Mouse (Mus musculus): ENCODE measurements at regions not wholly inside any gene's neighbourhood (a gene's known extent, or its start where the extent isn't known, plus 50 kb on each side); places are given as distances from the start of the nearest gene placed in this dataset.

DNA sequence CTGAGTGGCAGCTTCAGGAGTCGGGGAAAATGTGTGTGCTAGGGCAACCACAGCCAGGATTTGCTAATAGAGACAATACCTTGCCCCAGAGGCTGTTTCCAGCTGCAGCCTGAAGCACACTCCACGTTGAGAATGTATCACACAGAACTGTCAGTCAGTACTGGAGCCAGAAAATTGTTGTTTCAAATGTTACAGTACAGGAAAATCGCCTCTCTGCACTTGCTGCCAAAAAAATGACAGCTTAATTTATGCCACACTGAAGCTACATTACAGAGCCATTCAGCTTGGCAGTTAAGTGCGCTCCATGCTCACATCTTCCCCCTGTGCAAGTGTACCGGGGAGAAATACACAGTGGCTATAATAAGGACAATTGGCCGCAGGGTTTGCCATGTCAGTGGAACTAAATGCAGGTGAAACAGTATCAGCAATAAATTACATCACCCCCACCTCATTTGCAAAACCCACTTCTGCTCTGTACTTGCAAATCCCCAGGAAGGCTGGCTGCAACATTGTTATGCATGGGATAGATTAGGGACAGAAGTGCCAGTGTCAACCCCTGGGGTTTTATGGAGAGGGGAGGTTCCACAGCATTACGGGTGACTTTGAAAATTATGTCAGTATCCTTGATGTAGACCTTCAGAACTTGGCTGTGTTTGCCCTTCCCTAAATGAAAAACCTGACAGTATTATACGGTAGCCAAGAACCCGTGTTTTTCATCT, 263.3 kb upstream of the Sp4 start:
- no peak for DNase-seq
- no peak overlapping the region for H3K4me3 ChIP-seq (ENCODE audit: control insufficient read depth, insufficient read depth, low read length)
- H3K4me1 ChIP-seq (replicated peaks; ENCODE audit: control insufficient read depth, insufficient read depth, low read length), result no peaks in the 10 kb centered on the region
- 49% methylated on average over 9 of the region's 9 CpGs for WGBS
- H3K27me3 ChIP-seq (ENCODE audit: control insufficient read depth, insufficient read depth, low read length), result no peaks in the 10 kb centered on the region
- TF ChIP-seq POLR2A (IDR thresholded peaks at IDR 0.05; ENCODE audit: control insufficient read depth, extremely low read depth, insufficient read depth, low read length, poor library complexity) (no peak), CTCF (IDR thresholded peaks at IDR 0.05; ENCODE audit: borderline replicate concordance, control insufficient read depth, extremely low read depth, insufficient read depth, low read length, poor library complexity) (no peak)
- no peaks in the 10 kb centered on the region for H3K36me3 ChIP-seq (ENCODE audit: control insufficient read depth, insufficient read depth, low read length)
- no peak overlapping the region for H3K27ac ChIP-seq (ENCODE audit: control insufficient read depth, insufficient read depth, low read length)

- Histone ChIP-seq H3K27ac (ENCODE audit: control insufficient read depth, insufficient read depth, low read length) (no peak overlapping the region), H3K4me3 (ENCODE audit: control insufficient read depth, insufficient read depth, low read length) (no peak overlapping the region), H3K36me3 (ENCODE audit: control insufficient read depth, insufficient read depth, low read length) (no peaks in the 10 kb centered on the region), H3K27me3 (ENCODE audit: control insufficient read depth, insufficient read depth, low read length) (no peaks in the 10 kb centered on the region), H3K4me1 (replicated peaks; ENCODE audit: control insufficient read depth, insufficient read depth, low read length) (no peaks in the 10 kb centered on the region)
- WGBS, result 81% methylated on average over 2 of the region's 2 CpGs
- DNase-seq, result no peak
- TF ChIP-seq POLR2A (IDR thresholded peaks at IDR 0.05; ENCODE audit: control insufficient read depth, extremely low read depth, insufficient read depth, low read length, poor library complexity) (no peak), CTCF (IDR thresholded peaks at IDR 0.05; ENCODE audit: borderline replicate concordance, control insufficient read depth, extremely low read depth, insufficient read depth, low read length, poor library complexity) (no peak)
These were observed 261.0 kb upstream of the Sp4 start for GRCm38 (mm10) chr12:118562226-118562625.

- no peak for DNase-seq
- Histone ChIP-seq H3K4me1 (replicated peaks; ENCODE audit: control insufficient read depth, insufficient read depth, low read length) (no peaks in the 10 kb centered on the region), H3K36me3 (ENCODE audit: control insufficient read depth, insufficient read depth, low read length) (no peaks in the 10 kb centered on the region), H3K27me3 (ENCODE audit: control insufficient read depth, insufficient read depth, low read length) (no peaks in the 10 kb centered on the region), H3K27ac (ENCODE audit: control insufficient read depth, insufficient read depth, low read length) (no peak overlapping the region), H3K4me3 (ENCODE audit: control insufficient read depth, insufficient read depth, low read length) (no peak overlapping the region)
- 95% methylated on average over 1 of the region's 1 CpGs for WGBS
- TF ChIP-seq CTCF (IDR thresholded peaks at IDR 0.05; ENCODE audit: borderline replicate concordance, control insufficient read depth, extremely low read depth, insufficient read depth, low read length, poor library complexity) (no peak), POLR2A (IDR thresholded peaks at IDR 0.05; ENCODE audit: control insufficient read depth, extremely low read depth, insufficient read depth, low read length, poor library complexity) (no peak)
These were observed 247.8 kb upstream of the Sp4 start for GRCm38 (mm10) chr12:118549071-118549470.

GRCm38 (mm10) chr12:118540336-118540735, 239.1 kb upstream of the Sp4 start:
- no peaks in the 10 kb centered on the region for H3K4me1 ChIP-seq (replicated peaks; ENCODE audit: control insufficient read depth, insufficient read depth, low read length)
- H3K4me3 ChIP-seq (ENCODE audit: control insufficient read depth, insufficient read depth, low read length), result no peak overlapping the region
- H3K36me3 ChIP-seq (ENCODE audit: control insufficient read depth, insufficient read depth, low read length), result no peaks in the 10 kb centered on the region
- DNase-seq, result no peak
- H3K27ac ChIP-seq (ENCODE audit: control insufficient read depth, insufficient read depth, low read length), result no peak overlapping the region
- 68% methylated on average over 6 of the region's 6 CpGs for WGBS
- no peak for TF ChIP-seq CTCF (IDR thresholded peaks at IDR 0.05; ENCODE audit: borderline replicate concordance, control insufficient read depth, extremely low read depth, insufficient read depth, low read length, poor library complexity)
- TF ChIP-seq POLR2A (IDR thresholded peaks at IDR 0.05; ENCODE audit: control insufficient read depth, extremely low read depth, insufficient read depth, low read length, poor library complexity), result no peak
- H3K27me3 ChIP-seq (ENCODE audit: control insufficient read depth, insufficient read depth, low read length), result no peaks in the 10 kb centered on the region

DNA sequence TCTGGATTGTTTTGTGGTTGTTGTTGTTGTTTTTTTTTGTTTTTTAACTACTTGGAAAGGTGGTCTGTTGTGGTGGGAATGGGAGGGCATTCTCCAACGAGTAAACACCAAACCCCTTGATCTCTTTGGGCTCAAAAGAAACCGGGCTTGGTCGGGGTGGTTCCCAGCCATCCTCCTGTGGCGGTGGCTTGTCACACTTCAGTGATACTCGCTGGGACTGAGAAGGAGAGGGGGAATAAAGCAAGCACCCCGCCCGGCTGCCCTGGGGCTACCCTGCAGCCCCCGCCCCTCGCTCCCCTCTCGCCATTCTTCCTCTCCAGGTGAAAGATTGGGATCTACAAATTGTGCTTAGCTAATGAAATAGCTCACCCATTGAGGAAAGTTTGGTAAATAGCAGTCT, 229.3 kb upstream of the Sp4 start:
- Histone ChIP-seq H3K27me3 (ENCODE audit: control insufficient read depth, insufficient read depth, low read length) (peaks cover 3% of the 10 kb centered on the region; the same call in 1 of the 2 replicates), H3K36me3 (ENCODE audit: control insufficient read depth, insufficient read depth, low read length) (no peaks in the 10 kb centered on the region), H3K4me1 (replicated peaks; ENCODE audit: control insufficient read depth, insufficient read depth, low read length) (no peaks in the 10 kb centered on the region), H3K27ac (ENCODE audit: control insufficient read depth, insufficient read depth, low read length) (no peak overlapping the region), H3K4me3 (ENCODE audit: control insufficient read depth, insufficient read depth, low read length) (no peak overlapping the region)
- no peak for DNase-seq
- TF ChIP-seq POLR2A (IDR thresholded peaks at IDR 0.05; ENCODE audit: control insufficient read depth, extremely low read depth, insufficient read depth, low read length, poor library complexity) (no peak), CTCF (IDR thresholded peaks at IDR 0.05; ENCODE audit: borderline replicate concordance, control insufficient read depth, extremely low read depth, insufficient read depth, low read length, poor library complexity) (no peak)
- 23% methylated on average over 10 of the region's 10 CpGs for WGBS

DNA sequence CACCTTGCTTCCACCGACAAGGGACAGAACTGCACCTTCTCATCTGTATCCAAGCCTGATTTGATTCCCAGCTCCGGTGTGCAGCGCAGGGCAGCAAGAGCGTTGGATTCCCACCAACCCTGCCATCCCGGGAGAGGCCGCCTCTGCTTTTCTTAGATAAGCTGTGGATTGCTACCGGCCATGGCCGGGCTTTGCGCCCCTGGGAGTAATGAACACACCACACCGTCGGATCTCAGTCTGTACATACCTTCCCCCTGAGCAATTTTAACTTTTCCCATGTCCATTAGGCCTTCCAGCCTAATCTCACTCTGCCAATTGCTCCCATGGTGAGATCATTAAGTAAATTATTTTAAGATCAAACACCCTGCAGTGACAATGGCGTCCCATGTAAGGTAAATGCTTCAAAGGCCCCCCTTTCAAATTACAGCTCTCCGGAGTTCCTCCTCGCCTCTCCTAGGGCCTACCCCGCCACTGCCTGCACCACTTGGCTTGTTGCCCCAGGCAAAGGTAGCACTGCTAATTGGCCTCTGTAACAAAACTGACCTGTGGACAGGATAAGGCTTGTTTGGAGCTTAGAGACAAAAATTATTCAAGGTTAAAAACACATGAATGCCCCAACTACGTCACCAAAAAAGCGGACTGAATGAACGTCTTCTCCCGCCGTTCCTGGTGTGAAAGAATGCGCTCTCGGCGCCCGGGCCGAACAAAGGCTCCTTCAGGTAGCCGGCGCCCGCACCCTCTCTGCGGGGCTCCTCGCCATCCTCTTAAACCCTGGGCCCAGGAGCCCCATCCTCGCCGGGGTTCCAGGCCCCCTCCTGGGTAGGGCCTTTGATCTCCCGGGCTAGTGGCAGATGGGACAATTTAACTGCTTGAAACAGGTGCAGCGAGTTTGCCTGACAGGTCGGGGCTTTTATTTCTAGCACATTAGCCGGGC, 228.5 kb upstream of the Sp4 start:
- no peak overlapping the region for H3K4me3 ChIP-seq (ENCODE audit: control insufficient read depth, insufficient read depth, low read length)
- TF ChIP-seq POLR2A (IDR thresholded peaks at IDR 0.05; ENCODE audit: control insufficient read depth, extremely low read depth, insufficient read depth, low read length, poor library complexity), result no peak
- TF ChIP-seq CTCF (IDR thresholded peaks at IDR 0.05; ENCODE audit: borderline replicate concordance, control insufficient read depth, extremely low read depth, insufficient read depth, low read length, poor library complexity), result no peak
- H3K4me1 ChIP-seq (replicated peaks; ENCODE audit: control insufficient read depth, insufficient read depth, low read length), result no peaks in the 10 kb centered on the region
- H3K27ac ChIP-seq (ENCODE audit: control insufficient read depth, insufficient read depth, low read length), result no peak overlapping the region
- no peaks in the 10 kb centered on the region for H3K36me3 ChIP-seq (ENCODE audit: control insufficient read depth, insufficient read depth, low read length)
- no peak for DNase-seq
- peaks cover 3% of the 10 kb centered on the region; the same call in 1 of the 2 replicates for H3K27me3 ChIP-seq (ENCODE audit: control insufficient read depth, insufficient read depth, low read length)
- 34% methylated on average over 36 of the region's 36 CpGs for WGBS
